ENCODE assay signal across 15 mouse cellular contexts in genomic region chr19:42257241-42257635, GRCm38 (mm10). TPM values are rescaled to one million over a fixed set of nuclear protein-coding genes. Genes with fewer than 3 reads are reported as not detected.
A peak's percentile ranks its signal among the peaks of the same experiment; 100 is the strongest.
DNase-seq lines count a peak whose midpoint lies in the region; ATAC-seq and TF ChIP-seq lines count a peak whose summit lies in the region.
"Had no signal": no experiment of that assay in that cellular context is flagged by ENCODE, and none has a peak within 500 bp of the region (broad histone marks: within the 10 kb centered on the region; RNA-seq: fewer than 3 reads in every experiment).

No protein-coding gene starts in this region.

- 74% methylated on average over 12 of the region's 12 CpGs for WGBS in forebrain, embryonic 14.5 days
- 43% methylated on average over 12 of the region's 12 CpGs for WGBS in forebrain, postnatal 0 days
- 88% methylated on average over 12 of the region's 12 CpGs for WGBS in neural tube, embryonic 12.5 days
- WGBS in intestine, embryonic 15.5 days, result 89% methylated on average over 12 of the region's 12 CpGs

- ATAC-seq in forebrain, embryonic 14.5 days, result no peak
- no peak for ATAC-seq in forebrain, postnatal 0 days
- ATAC-seq in neural tube, embryonic 12.5 days (ENCODE audit: low FRiP score, low read depth), result no peak
- ATAC-seq in intestine, embryonic 15.5 days, result no peak
- ATAC-seq: liver, postnatal 0 days had no signal

- peak overlapping the region; percentile 67 for H3K4me2 ChIP-seq in forebrain, embryonic 14.5 days (ENCODE audit: low read length)
- H3K4me2 ChIP-seq in forebrain, postnatal 0 days (ENCODE audit: low read depth), result peak overlapping the region; percentile 60
- peak overlapping the region; percentile 87 for H3K4me2 ChIP-seq in neural tube, embryonic 12.5 days (replicated peaks)
- no peak overlapping the region for H3K4me2 ChIP-seq in intestine, embryonic 15.5 days (replicated peaks)
- H3K4me2 ChIP-seq: kidney, embryonic 15.5 days; limb, embryonic 15.5 days had no signal

- H3K9ac ChIP-seq in forebrain, embryonic 14.5 days (ENCODE audit: low read length), result no peak overlapping the region
- peak overlapping the region; percentile 2; the same call in 1 of the 2 replicates for H3K9ac ChIP-seq in forebrain, postnatal 0 days
- peak overlapping the region; percentile 13; the same call in 1 of the 2 replicates for H3K9ac ChIP-seq in neural tube, embryonic 12.5 days
- no peak overlapping the region for H3K9ac ChIP-seq in intestine, embryonic 15.5 days
- H3K9ac ChIP-seq: kidney, embryonic 15.5 days; limb, embryonic 15.5 days; liver, postnatal 0 days had no signal

- DNase-seq in left cerebral cortex, adult 2 months (ENCODE audit: extremely low spot score in 1 of 2, low spot score in 2 of 2), result no peak
- DNase-seq in left cerebral cortex, adult 8-10 months (ENCODE audit: low spot score in 2 of 2), result no peak
- no peak for DNase-seq in forebrain, embryonic 14.5 days (ENCODE audit: low spot score)
- no peak for DNase-seq in forebrain, postnatal 0 days
- DNase-seq in cerebellum, adult 18-20 months, result no peak
- DNase-seq: adrenal gland, postnatal 36 days; gastrocnemius, postnatal 25 days; heart, postnatal 10 days; liver, postnatal 0 days; thymus, postnatal 25 days had no signal

- H3K9me3 ChIP-seq in forebrain, embryonic 14.5 days (replicated peaks; ENCODE audit: control insufficient read depth, low read length), result no peaks in the 10 kb centered on the region
- no peaks in the 10 kb centered on the region for H3K9me3 ChIP-seq in forebrain, postnatal 0 days (ENCODE audit: low read length)
- H3K9me3 ChIP-seq in neural tube, embryonic 12.5 days, result no peaks in the 10 kb centered on the region
- no peaks in the 10 kb centered on the region for H3K9me3 ChIP-seq in intestine, embryonic 15.5 days
- H3K9me3 ChIP-seq: kidney, embryonic 15.5 days; limb, embryonic 15.5 days had no signal

- H3K27me3 ChIP-seq in forebrain, embryonic 14.5 days (replicated peaks; ENCODE audit: control insufficient read depth, insufficient read depth, low read length), result peaks cover 11% of the 10 kb centered on the region
- H3K27me3 ChIP-seq in forebrain, postnatal 0 days (ENCODE audit: insufficient read depth, low read length), result no peaks in the 10 kb centered on the region
- H3K27me3 ChIP-seq in neural tube, embryonic 12.5 days (replicated peaks), result peaks cover 17% of the 10 kb centered on the region
- H3K27me3 ChIP-seq in intestine, embryonic 15.5 days (replicated peaks), result peaks cover 9% of the 10 kb centered on the region

- H3K4me1 ChIP-seq in forebrain, embryonic 14.5 days (ENCODE audit: control insufficient read depth, insufficient read depth, low read length), result peaks cover 19% of the 10 kb centered on the region
- peaks cover 25% of the 10 kb centered on the region for H3K4me1 ChIP-seq in forebrain, postnatal 0 days (ENCODE audit: insufficient read depth)
- H3K4me1 ChIP-seq in neural tube, embryonic 12.5 days, result peaks cover 19% of the 10 kb centered on the region
- no peaks in the 10 kb centered on the region for H3K4me1 ChIP-seq in intestine, embryonic 15.5 days (replicated peaks)

- intact Hi-C loops in left cerebral cortex, adult 2 months (cut with DNase I), result loop anchor here (2.0 kb wide), 2 partner anchors 18 to 34 kb away; no protein-coding TSS in a partner anchor

- no peak; the same call in 1 of the 2 replicates for TF ChIP-seq CTCF in left cerebral cortex, adult 2 months (IDR thresholded peaks at IDR 0.05)
- TF ChIP-seq CTCF in forebrain, postnatal 0 days (IDR thresholded peaks at IDR 0.05; ENCODE audit: low read depth), result no peak

- H3K27ac ChIP-seq in left cerebral cortex, adult 2 months, result peak overlapping the region; percentile 99
- H3K27ac ChIP-seq in forebrain, embryonic 14.5 days (ENCODE audit: low read depth, low read length), result no peak overlapping the region
- H3K27ac ChIP-seq in forebrain, postnatal 0 days (ENCODE audit: low read depth, low read length), result no peak overlapping the region
- H3K27ac ChIP-seq in neural tube, embryonic 12.5 days, result no peak overlapping the region
- H3K27ac ChIP-seq in intestine, embryonic 15.5 days, result no peak overlapping the region
- H3K27ac ChIP-seq: kidney, embryonic 15.5 days; limb, embryonic 15.5 days had no signal

- peak overlapping the region; percentile 76 for H3K4me3 ChIP-seq in left cerebral cortex, adult 2 months
- H3K4me3 ChIP-seq in forebrain, embryonic 14.5 days (ENCODE audit: low read depth, low read length), result no peak overlapping the region
- peak overlapping the region; percentile 70 for H3K4me3 ChIP-seq in forebrain, postnatal 0 days (ENCODE audit: low read depth, low read length)
- H3K4me3 ChIP-seq in neural tube, embryonic 12.5 days, result no peak overlapping the region
- no peak overlapping the region for H3K4me3 ChIP-seq in intestine, embryonic 15.5 days (replicated peaks)
- H3K4me3 ChIP-seq: kidney, embryonic 15.5 days; limb, embryonic 15.5 days had no signal

- H3K36me3 ChIP-seq in forebrain, embryonic 14.5 days (ENCODE audit: control insufficient read depth, insufficient read depth, low read length), result no peaks in the 10 kb centered on the region
- no peaks in the 10 kb centered on the region for H3K36me3 ChIP-seq in forebrain, postnatal 0 days (ENCODE audit: insufficient read depth)
- H3K36me3 ChIP-seq in neural tube, embryonic 12.5 days, result no peaks in the 10 kb centered on the region
- H3K36me3 ChIP-seq in intestine, embryonic 15.5 days, result no peaks in the 10 kb centered on the region
- H3K36me3 ChIP-seq: kidney, embryonic 15.5 days; limb, embryonic 15.5 days had no signal

RNA-seq across cellular contexts. Expression of gene Golga7b, which starts 9.9 kb away (rescaled TPM):
- 100 to 1,000 TPM; 124 TPM for total RNA-seq in left cerebral cortex, adult 2 months (2021)
- 100 to 1,000 TPM in 2 of 4 experiments, 10 to 100 TPM in 2; 89.8 to 107 (median 99.9) TPM for total RNA-seq in left cerebral cortex, adult 8-10 months (2022)
- 13.8 and 18.6 TPM in 2 replicates for polyA plus RNA-seq in forebrain, embryonic 14.5 days (2014; fragmentation: Nextera tagmentation; extraction: Ambion mirVana)
- total RNA-seq in forebrain, postnatal 0 days (2014; rRNA removed), result 79.1 and 90.1 TPM in 2 replicates
- polyA plus RNA-seq in forebrain, postnatal 0 days (2015; fragmentation: Nextera tagmentation; extraction: Ambion mirVana), result 44.7 and 61.4 TPM in 2 replicates
- 19.8 and 22.9 TPM in 2 replicates for polyA plus RNA-seq in neural tube, embryonic 12.5 days (2016; fragmentation: Nextera tagmentation; extraction: Ambion mirVana)
- polyA plus RNA-seq in intestine, embryonic 15.5 days (2015; fragmentation: Nextera tagmentation; extraction: Ambion mirVana), result 1.1 and 1.5 TPM in 2 replicates
- total RNA-seq: megakaryocyte-erythroid progenitor cell, adult 5-6 weeks had no signal
- polyA plus RNA-seq: liver, postnatal 0 days had no signal

RNA-seq across cellular contexts. Expression of gene Sfrp5, which starts 55.2 kb away (rescaled TPM):
- under 1 TPM; 0.48 to 0.65 TPM for total RNA-seq in left cerebral cortex, adult 2 months (2021)
- 1 to 10 TPM; 1.9 to 4.1 (median 2.6) TPM for total RNA-seq in left cerebral cortex, adult 8-10 months (2022)
- 0.78 and 0.81 TPM in 2 replicates for polyA plus RNA-seq in forebrain, embryonic 14.5 days (2014; fragmentation: Nextera tagmentation; extraction: Ambion mirVana)
- 1.8 and 3.7 TPM in 2 replicates for total RNA-seq in forebrain, postnatal 0 days (2014; rRNA removed)
- polyA plus RNA-seq in forebrain, postnatal 0 days (2015; fragmentation: Nextera tagmentation; extraction: Ambion mirVana), result 2.7 and 3.4 TPM in 2 replicates
- polyA plus RNA-seq in neural tube, embryonic 12.5 days (2016; fragmentation: Nextera tagmentation; extraction: Ambion mirVana), result 8.1 and 12.8 TPM in 2 replicates
- 9.2 and 14.0 TPM in 2 replicates for polyA plus RNA-seq in intestine, embryonic 15.5 days (2015; fragmentation: Nextera tagmentation; extraction: Ambion mirVana)
- total RNA-seq: megakaryocyte-erythroid progenitor cell, adult 5-6 weeks had no signal
- polyA plus RNA-seq: liver, postnatal 0 days had no signal

Comparison
In these comparisons a context has a peak if more than half of its experiments do, and no peak if none do; other contexts are left out.
1. H3K4me3 ChIP-seq: peak in left cerebral cortex, adult 2 months (single experiment) and forebrain, postnatal 0 days (single experiment); none in forebrain, embryonic 14.5 days (single experiment), neural tube, embryonic 12.5 days (single experiment) and intestine, embryonic 15.5 days (single experiment).
2. H3K9ac ChIP-seq: peak in forebrain, postnatal 0 days (single experiment) and neural tube, embryonic 12.5 days (single experiment); none in forebrain, embryonic 14.5 days (single experiment) and intestine, embryonic 15.5 days (single experiment).